Comparison of ENCODE assay signal across 9 mouse cellular contexts in the genomic region with DNA sequence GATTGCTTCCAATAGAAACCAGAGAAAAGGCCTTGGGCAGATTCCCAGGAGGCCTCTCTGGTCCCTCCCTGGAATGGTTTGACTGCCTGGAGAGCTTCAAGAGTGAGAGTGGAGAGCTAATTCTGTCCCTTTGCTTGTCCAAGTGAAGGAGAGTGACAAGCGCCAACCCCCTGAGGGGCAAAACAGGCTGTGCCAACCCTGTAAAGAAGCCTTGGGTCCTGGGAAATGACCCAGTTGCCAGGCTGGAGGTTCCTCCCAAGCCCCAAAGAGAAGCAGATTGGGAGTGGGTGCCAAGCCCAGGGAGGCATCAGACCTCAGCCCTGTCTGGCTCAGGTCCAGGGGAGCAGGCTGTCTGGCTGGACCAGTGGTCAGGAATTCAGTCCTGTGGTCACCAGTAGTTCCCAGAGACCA. TPM values are rescaled to one million over a fixed set of nuclear protein-coding genes. Genes with fewer than 3 reads are reported as not detected.
A peak's percentile ranks its signal among the peaks of the same experiment; 100 is the strongest.
DNase-seq lines count a peak whose midpoint lies in the region; ATAC-seq and TF ChIP-seq lines count a peak whose summit lies in the region.
"Had no signal": no experiment of that assay in that cellular context is flagged by ENCODE, and none has a peak within 500 bp of the region (broad histone marks: within the 10 kb centered on the region; RNA-seq: fewer than 3 reads in every experiment).

No protein-coding gene starts in this region.

- 76% methylated on average over 1 of the region's 1 CpGs for WGBS in midbrain, postnatal 0 days

- no peak overlapping the region for H3K4me2 ChIP-seq in midbrain, postnatal 0 days (ENCODE audit: low read depth, low read length, poor library complexity, severe bottlenecking)
- H3K4me2 ChIP-seq: neural tube, embryonic 12.5 days had no signal

- no peaks in the 10 kb centered on the region for H3K4me1 ChIP-seq in midbrain, postnatal 0 days (ENCODE audit: insufficient read depth, low read length)
- H3K4me1 ChIP-seq: neural tube, embryonic 12.5 days had no signal

- no peaks in the 10 kb centered on the region for H3K9me3 ChIP-seq in midbrain, postnatal 0 days (ENCODE audit: low read length)
- H3K9me3 ChIP-seq: neural tube, embryonic 12.5 days had no signal

- peak overlapping the region; percentile 47; the same call in 1 of the 2 replicates for H3K27ac ChIP-seq in midbrain, postnatal 0 days (ENCODE audit: low read depth, low read length)
- H3K27ac ChIP-seq: neural tube, embryonic 12.5 days had no signal

- no peaks in the 10 kb centered on the region for H3K36me3 ChIP-seq in midbrain, postnatal 0 days (ENCODE audit: insufficient read depth, low read length)

- peak; percentile 44 to 61 for DNase-seq in adrenal gland, adult 18-20 months (ENCODE audit: low spot score in 2 of 2)
- peak; percentile 46 for DNase-seq in brain, embryonic 18.5 days (ENCODE audit: low read depth, low spot score)
- peak; percentile 36 to 69 for DNase-seq in frontal cortex, postnatal 36 days (ENCODE audit: low spot score in 2 of 2)
- DNase-seq in left cerebral cortex, adult 11 months (ENCODE audit: low spot score) = peak; percentile 46
- peak; percentile 87 for DNase-seq in midbrain, postnatal 0 days (ENCODE audit: low spot score)
- no peak for DNase-seq in liver

- ATAC-seq in hematopoietic stem cell, adult 5-6 weeks (replicated peaks in 1 of 2; ENCODE audit: insufficient read depth in 1 of 2, low FRiP score in 2 of 2, low TSS enrichment in 1 of 2, low read depth in 1 of 2, poor library complexity in 2 of 2, severe bottlenecking in 2 of 2) = peak; percentile 9 to 15; a peak in 1 of 4 replicates
- ATAC-seq in midbrain, postnatal 0 days (ENCODE audit: low FRiP score) = peak; percentile 80
- no peak for ATAC-seq in monocyte, adult 5-6 weeks (replicated peaks; ENCODE audit: insufficient number of reproducible peaks, low FRiP score, low TSS enrichment, poor library complexity, severe bottlenecking)

- TF ChIP-seq CTCF in midbrain, postnatal 0 days (IDR thresholded peaks at IDR 0.05) = no peak

- H3K27me3 ChIP-seq in midbrain, postnatal 0 days (ENCODE audit: insufficient read depth, low read length) = no peaks in the 10 kb centered on the region
- H3K27me3 ChIP-seq: neural tube, embryonic 12.5 days had no signal

- no peak overlapping the region for H3K4me3 ChIP-seq in midbrain, postnatal 0 days (ENCODE audit: low read depth, low read length)
- H3K4me3 ChIP-seq: neural tube, embryonic 12.5 days had no signal

- no peak overlapping the region for H3K9ac ChIP-seq in midbrain, postnatal 0 days (replicated peaks; ENCODE audit: low read length, poor library complexity, severe bottlenecking)
- H3K9ac ChIP-seq: neural tube, embryonic 12.5 days had no signal

RNA-seq across cellular contexts. Expression of gene Dhrs3, which starts 37.2 kb away (rescaled TPM):
- 100 to 1,000 TPM; 101 to 111 TPM for total RNA-seq in adrenal gland, adult 18-20 months (2021)
- total RNA-seq in hematopoietic stem cell, adult 5-6 weeks (2017) = 48.1 and 55.2 TPM in 2 replicates
- total RNA-seq in midbrain, postnatal 0 days (2014; rRNA removed) = 24.3 and 31.0 TPM in 2 replicates
- polyA plus RNA-seq in midbrain, postnatal 0 days (2015; fragmentation: Nextera tagmentation; extraction: Ambion mirVana) = 29.8 and 39.2 TPM in 2 replicates
- total RNA-seq in monocyte, adult 5-6 weeks (2017) = 42.6 to 50.4 TPM (median 43.0 TPM) in 3 replicates
